Mouse (Mus musculus) limb, embryonic 11.5 days (tissue): Measurements from ENCODE around the gene Ldhc. TPM values are rescaled to one million over a fixed set of nuclear protein-coding genes. Genes with fewer than 3 reads are reported as not detected.
"Not testable (repeated sequence)": the region's sequence is repeated elsewhere in the genome, so short reads cannot be mapped to it uniquely, and the experiment has no call there.

Source experiments
- ATAC-seq: fragments of 200-750 bp; cut with Nextera tagmentation; 2 replicates; pipeline ENCODE4 v1.8.0; 2017; ENCODE audit warnings: low read depth; ENCODE audit not compliant: insufficient number of reproducible peaks, low FRiP score, low TSS enrichment
- DNase-seq: peaks from one replicate; pipeline ENCODE4 v3.0.0-alpha.2; 2015; ENCODE audit warnings: low spot score
- H3K27ac ChIP-seq: fragments of 300-500 bp; sonication (generic); replicated peaks from 2 replicates; pipeline ENCODE4 v1.5.1; 2014; ENCODE audit warnings: low read depth, mild to moderate bottlenecking, low read length
- H3K27me3 ChIP-seq: fragments of 300-500 bp; sonication (generic); 2 replicates; pipeline ENCODE4 v1.6.1; 2014; ENCODE audit warnings: mild to moderate bottlenecking, low read length, mixed read lengths; ENCODE audit not compliant: control insufficient read depth, insufficient read depth
- H3K36me3 ChIP-seq: fragments of 300-500 bp; sonication (generic); 2 replicates; pipeline ENCODE4 v1.6.1; 2014; ENCODE audit warnings: mild to moderate bottlenecking, low read length, moderate library complexity, mixed read lengths; ENCODE audit not compliant: control insufficient read depth, insufficient read depth
- H3K4me1 ChIP-seq: fragments of 300-500 bp; sonication (generic); 2 replicates; pipeline ENCODE4 v1.6.1; 2014; ENCODE audit warnings: low read length, mixed read lengths; ENCODE audit not compliant: control insufficient read depth, insufficient read depth
- H3K4me2 ChIP-seq: fragments of 300-500 bp; sonication (generic); 2 replicates; pipeline ENCODE4 v1.6.1; 2014; ENCODE audit warnings: low read depth, mild to moderate bottlenecking, moderate library complexity; ENCODE audit not compliant: severe bottlenecking
- H3K4me3 ChIP-seq: fragments of 300-500 bp; sonication (generic); 2 replicates; pipeline ENCODE4 v1.5.1; 2014; ENCODE audit warnings: low read depth, low read length
- H3K9ac ChIP-seq: fragments of 300-500 bp; sonication (generic); 2 replicates; pipeline ENCODE4 v1.6.1; 2014; ENCODE audit warnings: mild to moderate bottlenecking, low read length
- H3K9me3 ChIP-seq: fragments of 300-500 bp; sonication (generic); 2 replicates; pipeline ENCODE4 v1.6.1; 2016; ENCODE audit warnings: low read length; ENCODE audit not compliant: control insufficient read depth
- whole genome bisulfite sequencing: fragments of 180-500 bp; shearing (Covaris S2); extraction: QIAGEN DNeasy Blood & Tissue Kit; methylation state at CpG from one replicate; pipeline ENCODE4 v1.1.7; 2014; 5-methylcytosine and 5-hydroxymethylcytosine counted together
- polyA plus RNA-seq: library from polyadenylated mRNA; unstranded; fragments of >200 nt; fragmentation: Nextera tagmentation; extraction: Ambion mirVana; gene quantifications from 2 replicates; pipeline ENCODE4 v1.2.1, GENCODE M21; 2014

Gene Ldhc
- polyA plus RNA-seq, 1 experiment from 2014 or later: 0.19 TPM

GRCm38 (mm10) chr7:46871988-46872387 lies 11.0 kb downstream of the Ldhc start:
- Histone ChIP-seq H3K27ac (no peak overlapping the region), H3K9me3 (no peaks in the 10 kb centered on the region), H3K4me3 (no peak overlapping the region), H3K9ac (no peak overlapping the region), H3K27me3 (no peaks in the 10 kb centered on the region), H3K4me2 (no peak overlapping the region), H3K36me3 (no peaks in the 10 kb centered on the region), H3K4me1 (no peaks in the 10 kb centered on the region)
- DNase-seq (no peak), ATAC-seq (no peak)
- 81% methylated on average over 4 of the region's 4 CpGs for WGBS

DNA sequence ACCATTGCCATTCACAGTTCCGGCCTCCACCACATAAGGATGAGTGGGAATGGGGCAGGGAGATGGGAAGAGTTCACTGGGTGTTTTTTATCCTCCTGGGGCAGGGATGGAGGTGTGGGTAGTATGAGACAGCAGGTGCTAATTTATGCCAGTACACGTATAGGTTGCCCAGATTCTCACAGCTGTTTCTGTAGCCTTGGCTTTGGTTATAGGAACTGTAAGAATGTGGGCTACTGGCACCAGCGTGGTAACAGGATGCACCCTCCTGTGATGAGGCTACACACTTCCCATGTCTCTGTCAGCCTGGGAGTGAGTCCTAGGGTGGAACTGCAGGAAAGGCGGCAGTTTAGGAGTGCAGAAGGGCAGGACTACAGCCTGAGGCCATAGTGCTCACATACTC lies 15.8 kb downstream of the Ldhc start:
- no peaks in the 10 kb centered on the region for H3K27me3 ChIP-seq
- H3K9me3 ChIP-seq: no peaks in the 10 kb centered on the region
- H3K27ac ChIP-seq: no peak overlapping the region
- no peak overlapping the region for H3K4me2 ChIP-seq
- H3K4me3 ChIP-seq: no peak overlapping the region
- no peak overlapping the region for H3K9ac ChIP-seq
- no peak for DNase-seq
- no peak for ATAC-seq
- 60% methylated on average over 4 of the region's 4 CpGs for WGBS
- no peaks in the 10 kb centered on the region for H3K36me3 ChIP-seq
- H3K4me1 ChIP-seq: no peaks in the 10 kb centered on the region

GRCm38 (mm10) chr7:46877255-46877654 lies 16.3 kb downstream of the Ldhc start:
- Histone ChIP-seq H3K9ac (no peak overlapping the region), H3K27ac (no peak overlapping the region), H3K9me3 (no peaks in the 10 kb centered on the region), H3K4me1 (no peaks in the 10 kb centered on the region), H3K4me3 (no peak overlapping the region), H3K4me2 (no peak overlapping the region), H3K27me3 (no peaks in the 10 kb centered on the region), H3K36me3 (no peaks in the 10 kb centered on the region)
- ATAC-seq (no peak), DNase-seq (no peak)
- WGBS: 77% methylated on average over 6 of the region's 6 CpGs

DNA sequence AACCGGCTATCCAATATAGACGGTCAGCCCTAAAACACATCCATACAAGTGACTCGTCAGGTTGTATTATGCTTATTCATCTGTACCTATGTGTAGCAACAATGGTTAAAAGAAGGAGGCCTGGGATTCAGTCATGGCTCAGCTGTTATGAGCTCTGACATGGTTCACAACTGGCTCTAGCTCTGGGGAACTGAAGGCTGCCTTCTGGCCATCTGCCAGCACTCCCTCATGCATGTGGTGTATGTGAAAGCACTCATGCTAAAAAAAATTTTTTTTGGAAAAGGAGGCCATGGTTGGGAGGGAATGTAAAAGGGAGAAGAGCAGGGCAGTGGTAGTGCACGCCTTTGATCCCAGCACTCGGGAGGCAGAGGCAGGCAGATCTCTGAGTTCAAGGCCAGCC lies 18.8 kb downstream of the Ldhc start:
- Histone ChIP-seq H3K27ac (no peak overlapping the region), H3K36me3 (no peaks in the 10 kb centered on the region; the same call in 1 of the 2 replicates), H3K4me1 (no peaks in the 10 kb centered on the region), H3K9me3 (no peaks in the 10 kb centered on the region), H3K27me3 (no peaks in the 10 kb centered on the region), H3K4me2 (no peak overlapping the region), H3K4me3 (no peak overlapping the region), H3K9ac (no peak overlapping the region)
- DNase-seq: no peak
- no peak for ATAC-seq
- 97% methylated on average over 5 of the region's 5 CpGs for WGBS

DNA sequence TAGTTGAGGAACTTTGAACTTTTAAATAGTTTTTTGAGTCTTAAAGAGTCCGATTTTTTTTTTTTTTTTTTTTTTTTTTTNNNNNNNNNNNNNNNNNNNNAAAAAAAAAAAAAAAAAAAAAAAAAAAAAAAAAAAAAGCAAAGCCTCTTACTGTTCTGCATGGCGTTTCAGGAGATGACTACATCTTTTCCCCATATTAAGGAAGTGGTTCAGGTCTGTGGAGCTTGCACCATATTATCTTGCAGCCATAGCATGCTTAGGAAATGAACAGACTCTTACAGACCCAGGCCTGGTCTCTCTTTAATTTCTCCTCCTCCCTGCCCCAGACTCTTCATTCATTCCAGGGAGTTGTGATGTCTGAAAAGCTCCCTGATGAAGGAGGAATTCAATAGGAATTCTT lies 20.0 kb downstream of the Ldhc start:
- ATAC-seq (no peak), DNase-seq (no peak)
- Histone ChIP-seq H3K36me3 (no peaks in the 10 kb centered on the region; the same call in 1 of the 2 replicates), H3K4me1 (no peaks in the 10 kb centered on the region), H3K27me3 (no peaks in the 10 kb centered on the region), H3K27ac (no peak overlapping the region), H3K4me3 (no peak overlapping the region), H3K9me3 (no peaks in the 10 kb centered on the region), H3K4me2 (no peak overlapping the region), H3K9ac (no peak overlapping the region)
- 90% methylated on average over 2 of the region's 2 CpGs for WGBS

DNA sequence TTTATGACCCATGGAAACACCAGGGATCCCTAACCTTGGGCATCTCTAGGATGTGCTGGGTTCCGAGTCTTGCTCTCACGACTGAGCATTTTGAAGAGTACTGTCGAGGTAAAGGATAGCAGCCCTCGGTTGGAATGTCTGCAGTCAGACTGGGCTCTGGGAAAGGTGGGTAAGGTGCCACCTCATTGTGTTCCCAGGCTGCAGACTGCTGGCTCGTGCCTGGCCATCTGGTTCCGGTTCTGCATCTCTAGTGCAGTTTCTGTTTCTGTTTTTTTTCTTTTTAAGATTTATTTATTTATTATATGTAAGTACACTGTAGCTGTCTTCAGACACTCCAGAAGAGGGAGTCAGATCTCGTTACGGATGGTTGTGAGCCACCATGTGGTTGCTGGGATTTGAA lies 20.9 kb downstream of the Ldhc start:
- not testable (repeated sequence) for ATAC-seq, H3K4me3 ChIP-seq, H3K9me3 ChIP-seq, H3K27me3 ChIP-seq, H3K9ac ChIP-seq, H3K27ac ChIP-seq, DNase-seq, H3K36me3 ChIP-seq, H3K4me1 ChIP-seq, H3K4me2 ChIP-seq
- 85% methylated on average over 6 of the region's 8 CpGs for WGBS

DNA sequence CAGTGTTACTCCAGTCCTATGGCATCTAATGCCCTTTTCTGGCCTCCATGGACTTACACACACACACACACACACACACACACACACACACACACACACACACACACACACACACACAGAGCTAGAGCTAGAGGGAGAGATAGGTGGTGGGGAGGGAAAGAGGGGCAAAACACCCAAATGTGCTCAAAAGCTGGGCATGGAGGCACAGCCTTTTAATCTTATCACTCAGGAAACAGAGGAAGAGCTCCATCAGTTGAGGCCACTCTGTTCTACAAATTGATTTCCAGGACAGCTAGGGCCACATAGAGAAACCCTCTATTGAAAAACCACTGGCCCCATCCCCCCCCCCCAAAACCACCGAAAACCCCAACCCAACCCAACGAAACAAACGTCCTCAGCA lies 22.3 kb downstream of the Ldhc start:
- Histone ChIP-seq H3K9ac (no peak overlapping the region), H3K27ac (no peak overlapping the region), H3K4me1 (no peaks in the 10 kb centered on the region), H3K9me3 (no peaks in the 10 kb centered on the region), H3K27me3 (no peaks in the 10 kb centered on the region), H3K4me2 (no peak overlapping the region), H3K36me3 (peaks cover 13% of the 10 kb centered on the region), H3K4me3 (no peak overlapping the region)
- DNase-seq (no peak), ATAC-seq (no peak)
- 75% methylated on average over 3 of the region's 3 CpGs for WGBS

DNA sequence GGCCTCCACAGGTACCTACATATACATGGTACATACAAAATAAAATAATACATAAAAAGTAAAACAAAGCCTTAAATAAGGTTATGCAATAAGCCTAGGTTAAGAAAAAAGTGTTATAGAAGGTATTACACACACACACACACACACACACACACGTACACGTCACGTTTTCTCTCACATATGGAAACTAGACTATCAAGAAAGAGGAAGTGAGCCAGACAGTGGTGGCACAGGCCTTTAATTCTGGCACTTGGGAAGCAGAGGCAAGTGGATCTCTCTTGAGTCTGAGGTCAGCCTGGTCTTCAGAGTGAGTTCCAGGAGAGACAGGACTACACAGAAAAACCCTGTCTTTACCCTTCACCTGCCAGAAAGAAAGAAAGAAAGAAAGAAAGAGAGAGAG lies 34.5 kb downstream of the Ldhc start:
- H3K4me1 ChIP-seq: no peaks in the 10 kb centered on the region
- H3K4me2 ChIP-seq: no peak overlapping the region
- peaks cover 23% of the 10 kb centered on the region for H3K36me3 ChIP-seq
- H3K27me3 ChIP-seq: no peaks in the 10 kb centered on the region
- no peak for ATAC-seq
- no peak overlapping the region for H3K27ac ChIP-seq
- no peaks in the 10 kb centered on the region for H3K9me3 ChIP-seq
- no peak overlapping the region for H3K4me3 ChIP-seq
- no peak for DNase-seq
- H3K9ac ChIP-seq: no peak overlapping the region
- 84% methylated on average over 3 of the region's 3 CpGs for WGBS

DNA sequence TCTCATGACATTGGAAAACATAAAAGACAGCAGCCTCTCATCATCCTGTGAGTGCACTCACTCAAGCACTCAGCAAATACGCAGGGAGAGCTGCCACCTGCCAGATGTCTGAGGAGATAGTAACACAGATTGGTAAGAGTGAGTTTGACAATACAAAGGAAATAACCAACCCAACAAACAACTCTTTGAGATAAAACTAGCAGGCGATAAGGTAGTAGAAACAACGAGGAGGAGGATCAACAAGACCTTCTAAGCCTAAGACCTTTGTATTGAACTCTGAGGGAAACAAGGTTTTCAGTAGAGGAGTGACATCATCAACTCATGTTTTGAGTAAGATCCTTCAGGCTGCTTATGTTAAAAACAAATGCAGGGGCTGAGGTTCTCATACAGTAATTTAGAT lies 38.3 kb downstream of the Ldhc start:
- DNase-seq (no peak), ATAC-seq (no peak)
- H3K27me3 ChIP-seq: no peaks in the 10 kb centered on the region
- no peak overlapping the region for H3K9ac ChIP-seq
- H3K36me3 ChIP-seq: peaks cover 18% of the 10 kb centered on the region
- no peaks in the 10 kb centered on the region for H3K4me1 ChIP-seq
- no peak overlapping the region for H3K4me2 ChIP-seq
- no peak overlapping the region for H3K27ac ChIP-seq
- H3K4me3 ChIP-seq: no peak overlapping the region
- WGBS: 91% methylated on average over 3 of the region's 3 CpGs
- no peaks in the 10 kb centered on the region for H3K9me3 ChIP-seq
